Mouse (Mus musculus) limb, embryonic 14.5 days (tissue): ENCODE measurements around the gene Maff. TPM values are rescaled to one million over a fixed set of nuclear protein-coding genes. Genes with fewer than 3 reads are reported as not detected.

Experiments used
- ATAC-seq: fragments of 200-750 bp; cut with Nextera tagmentation; 2 replicates; pipeline ENCODE4 v1.8.0; 2017; ENCODE audit warnings: low read depth, moderate number of reproducible peaks, moderate TSS enrichment; ENCODE audit not compliant: low FRiP score
- DNase-seq: peaks from one replicate; pipeline ENCODE4 v3.0.0-alpha.2; 2015; ENCODE audit warnings: low spot score
- H3K27ac ChIP-seq: fragments of 300-500 bp; sonication (generic); replicated peaks from 2 replicates; pipeline ENCODE4 v1.5.1; 2014; ENCODE audit warnings: low read depth, mild to moderate bottlenecking, low read length, moderate library complexity, mixed read lengths
- H3K27me3 ChIP-seq: fragments of 300-500 bp; sonication (generic); 2 replicates; pipeline ENCODE4 v1.6.1; 2014; ENCODE audit warnings: low read length, mixed read lengths; ENCODE audit not compliant: control insufficient read depth, insufficient read depth
- H3K36me3 ChIP-seq: fragments of 300-500 bp; sonication (generic); 2 replicates; pipeline ENCODE4 v1.6.1; 2014; ENCODE audit warnings: mild to moderate bottlenecking, low read length, moderate library complexity, mixed read lengths; ENCODE audit not compliant: control insufficient read depth, insufficient read depth
- H3K4me1 ChIP-seq: fragments of 300-500 bp; sonication (generic); 2 replicates; pipeline ENCODE4 v1.6.1; 2014; ENCODE audit warnings: antibody characterized with exemption, low read length, mixed read lengths; ENCODE audit not compliant: control insufficient read depth, insufficient read depth
- H3K4me2 ChIP-seq: fragments of 300-500 bp; sonication (generic); replicated peaks from 2 replicates; pipeline ENCODE4 v1.6.1; 2014; ENCODE audit warnings: low read depth, mild to moderate bottlenecking, low read length, moderate library complexity; ENCODE audit not compliant: severe bottlenecking
- H3K4me3 ChIP-seq: fragments of 300-500 bp; sonication (generic); replicated peaks from 2 replicates; pipeline ENCODE4 v1.5.1; 2014; ENCODE audit warnings: low read length
- H3K9ac ChIP-seq: fragments of 300-500 bp; sonication (generic); 2 replicates; pipeline ENCODE4 v1.6.1; 2014; ENCODE audit warnings: mild to moderate bottlenecking, low read depth, low read length, moderate library complexity; ENCODE audit not compliant: severe bottlenecking
- H3K9me3 ChIP-seq: fragments of 300-500 bp; sonication (generic); 2 replicates; pipeline ENCODE4 v1.6.1; 2016; ENCODE audit warnings: low read length; ENCODE audit not compliant: control insufficient read depth
- POLR2A ChIP-seq: fragments of 200-500 bp; IDR thresholded peaks from 2 replicates; pipeline ENCODE4 v1.8.0; 2012; ENCODE audit warnings: inconsistent platforms, mild to moderate bottlenecking, moderate library complexity, borderline replicate concordance; ENCODE audit not compliant: insufficient read depth, insufficient read length; ENCODE audit errors: extremely low read depth
- WGBS: fragments of 180-500 bp; shearing (Covaris S2); extraction: QIAGEN DNeasy Blood & Tissue Kit; methylation state at CpG from one replicate; pipeline ENCODE4 v1.1.7; 2014; 5-methylcytosine and 5-hydroxymethylcytosine counted together
- polyA plus RNA-seq, 2 experiments: library from polyadenylated mRNA; depleted of rRNA in 1 of 2; stranded (reverse) in 1 of 2; unstranded in 1 of 2; fragments of >200 nt; fragmentation: Nextera tagmentation in 1 of 2; extraction: Ambion mirVana in 1 of 2; gene quantifications; 2 replicates each; pipeline versions ENCODE4 v1.2.1 to v1.2.3; 2012 to 2014

Maff gene
- 5.0 and 5.5 TPM in 2 replicates for polyA plus RNA-seq (2012; rRNA removed)
- 3.0 and 3.6 TPM in 2 replicates for polyA plus RNA-seq (2014; fragmentation: Nextera tagmentation; extraction: Ambion mirVana)

GRCm38 (mm10) chr15:79346051-79346793, at the start of gene Maff:
TSS of gene Maff (plus strand) at chr15:79346621.
- WGBS: 47% methylated on average over 8 of the region's 8 CpGs
- ATAC-seq (no peak), DNase-seq (no peak)
- no peaks in the 10 kb centered on the region for H3K36me3 ChIP-seq
- no peak for TF ChIP-seq POLR2A
- peak within 1 kb of the TSS; percentile 74 for H3K4me3 ChIP-seq
- H3K27ac ChIP-seq: peak within 1 kb of the TSS; percentile 93
- peaks cover 6% of the 10 kb centered on the region for H3K4me1 ChIP-seq
- H3K9me3 ChIP-seq: no peaks in the 10 kb centered on the region
- no peaks in the 10 kb centered on the region for H3K27me3 ChIP-seq
- peak within 1 kb of the TSS; percentile 93 for H3K4me2 ChIP-seq
- peak within 1 kb of the TSS; percentile 84 for H3K9ac ChIP-seq

DNA sequence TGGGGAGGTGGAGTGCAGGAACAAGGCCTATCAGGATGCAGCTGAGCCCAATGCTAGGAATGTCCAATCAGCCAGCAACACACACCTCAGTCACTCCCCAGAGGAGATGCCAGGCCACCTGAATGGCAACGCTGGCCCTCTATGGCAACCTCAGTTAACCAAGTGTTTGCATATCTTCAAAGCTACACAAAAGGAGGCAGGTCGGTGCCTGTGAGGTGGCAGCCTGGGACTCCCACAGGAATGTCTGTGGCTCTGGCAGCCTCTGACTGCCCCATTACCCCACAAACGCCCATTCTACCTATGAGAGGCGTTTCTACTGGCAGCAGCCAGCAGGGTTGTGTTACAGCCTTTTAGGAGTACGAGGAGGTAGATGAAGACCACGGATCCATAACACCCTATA, 47.9 kb upstream of the Maff start:
- WGBS: 82% methylated on average over 6 of the region's 6 CpGs
- no peak for TF ChIP-seq POLR2A
- Histone ChIP-seq H3K27ac (no peak overlapping the region), H3K4me2 (no peak overlapping the region), H3K9me3 (no peaks in the 10 kb centered on the region), H3K36me3 (0 out of 2 replicates have a peak, but pooled peaks cover 5% of the 10 kb centered on the region), H3K4me3 (no peak overlapping the region), H3K9ac (no peak overlapping the region), H3K27me3 (no peaks in the 10 kb centered on the region), H3K4me1 (no peaks in the 10 kb centered on the region)
- no peak for DNase-seq
- no peak for ATAC-seq

DNA sequence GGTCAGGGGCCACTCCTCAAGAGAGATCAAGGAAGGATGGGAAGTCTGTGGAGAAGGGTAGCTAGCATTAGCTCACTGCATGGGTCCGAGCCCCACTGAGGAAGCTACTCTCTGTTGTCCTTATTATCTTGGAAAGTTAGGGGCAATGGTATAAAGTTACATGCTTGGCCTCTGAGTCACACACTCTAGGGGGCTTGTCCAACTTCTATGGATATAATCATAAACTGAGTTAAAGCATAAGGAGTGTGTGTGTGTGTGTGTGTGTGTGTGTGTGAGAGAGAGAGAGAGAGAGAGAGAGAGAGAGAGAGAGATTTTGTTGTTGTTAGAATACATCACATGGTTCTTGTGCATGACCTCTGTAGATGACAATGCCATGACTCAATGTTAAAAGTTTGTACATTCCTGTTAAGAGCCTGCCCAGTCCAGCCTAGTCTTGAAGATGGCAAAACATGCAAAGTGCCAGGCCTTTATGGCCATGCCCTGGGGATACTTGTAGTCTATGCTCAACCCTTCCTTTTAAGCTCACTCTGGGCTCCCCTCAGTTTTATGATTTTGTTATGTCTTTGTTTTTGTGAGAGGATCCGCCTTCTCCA, 46.8 kb upstream of the Maff start:
- ATAC-seq (no peak), DNase-seq (no peak)
- TF ChIP-seq POLR2A: no peak
- Histone ChIP-seq H3K9ac (no peak overlapping the region), H3K27me3 (no peaks in the 10 kb centered on the region), H3K4me2 (no peak overlapping the region), H3K4me3 (no peak overlapping the region), H3K4me1 (no peaks in the 10 kb centered on the region), H3K36me3 (0 out of 2 replicates have a peak, but pooled peaks cover 5% of the 10 kb centered on the region), H3K27ac (no peak overlapping the region), H3K9me3 (no peaks in the 10 kb centered on the region)
- 74% methylated on average over 2 of the region's 2 CpGs for WGBS

GRCm38 (mm10) chr15:79303725-79304124, 42.7 kb upstream of the Maff start:
- 84% methylated on average over 8 of the region's 8 CpGs for WGBS
- DNase-seq: no peak
- no peak for TF ChIP-seq POLR2A
- no peaks in the 10 kb centered on the region for H3K27me3 ChIP-seq
- H3K9ac ChIP-seq: no peak overlapping the region
- H3K4me2 ChIP-seq: no peak overlapping the region
- peaks cover 9% of the 10 kb centered on the region; the same call in 1 of the 2 replicates for H3K36me3 ChIP-seq
- H3K4me1 ChIP-seq: no peaks in the 10 kb centered on the region
- H3K9me3 ChIP-seq: no peaks in the 10 kb centered on the region
- no peak overlapping the region for H3K4me3 ChIP-seq
- no peak overlapping the region for H3K27ac ChIP-seq
- no peak for ATAC-seq

- no peak for DNase-seq
- WGBS: 62% methylated on average over 4 of the region's 5 CpGs
- no peak overlapping the region for H3K27ac ChIP-seq
- H3K9ac ChIP-seq: no peak overlapping the region
- no peaks in the 10 kb centered on the region for H3K9me3 ChIP-seq
- H3K27me3 ChIP-seq: no peaks in the 10 kb centered on the region
- ATAC-seq: no peak
- peaks cover 9% of the 10 kb centered on the region; the same call in 1 of the 2 replicates for H3K36me3 ChIP-seq
- no peak for TF ChIP-seq POLR2A
- H3K4me3 ChIP-seq: no peak overlapping the region
- H3K4me2 ChIP-seq: no peak overlapping the region
- no peaks in the 10 kb centered on the region for H3K4me1 ChIP-seq
These were observed 41.6 kb upstream of the Maff start for GRCm38 (mm10) chr15:79304832-79305231.
